Mouse (Mus musculus) liver, embryonic 13.5 days (tissue): ENCODE data around the gene Lexm. TPM values are rescaled to one million over a fixed set of nuclear protein-coding genes. Genes with fewer than 3 reads are reported as not detected.

Experiments
- ATAC-seq: fragments of 200-750 bp; cut with Nextera tagmentation; 2 replicates; pipeline ENCODE4 v1.8.0; 2017; ENCODE audit warnings: low read depth, mild to moderate bottlenecking, moderate number of reproducible peaks, moderate library complexity
- DNase-seq: peaks from one replicate; pipeline ENCODE4 v3.0.0; 2022
- H3K27ac ChIP-seq: fragments of 300-500 bp; sonication (generic); 2 replicates; pipeline ENCODE4 v1.5.1; 2015; ENCODE audit warnings: moderate library complexity, mild to moderate bottlenecking, inconsistent platforms
- H3K27me3 ChIP-seq: fragments of 300-500 bp; sonication (generic); 2 replicates; pipeline ENCODE4 v1.6.1; 2015; ENCODE audit warnings: mild to moderate bottlenecking, inconsistent platforms
- H3K36me3 ChIP-seq: fragments of 300-500 bp; sonication (generic); 2 replicates; pipeline ENCODE4 v1.6.1; 2015; ENCODE audit warnings: mild to moderate bottlenecking, inconsistent platforms
- H3K4me1 ChIP-seq: fragments of 300-500 bp; sonication (generic); replicated peaks from 2 replicates; pipeline ENCODE4 v1.6.1; 2015; ENCODE audit warnings: inconsistent platforms
- H3K4me2 ChIP-seq: fragments of 300-500 bp; sonication (generic); 2 replicates; pipeline ENCODE4 v1.6.1; 2015; ENCODE audit warnings: inconsistent platforms, mild to moderate bottlenecking, moderate library complexity
- H3K4me3 ChIP-seq: fragments of 300-500 bp; sonication (generic); replicated peaks from 2 replicates; pipeline ENCODE4 v1.5.1; 2015; ENCODE audit warnings: mild to moderate bottlenecking, inconsistent platforms
- H3K9ac ChIP-seq: fragments of 300-500 bp; sonication (generic); 2 replicates; pipeline ENCODE4 v1.6.1; 2015; ENCODE audit warnings: mild to moderate bottlenecking, inconsistent platforms
- H3K9me3 ChIP-seq: fragments of 300-500 bp; sonication (generic); replicated peaks from 2 replicates; pipeline ENCODE4 v1.6.1; 2016; ENCODE audit warnings: inconsistent platforms
- WGBS: fragments of 180-500 bp; shearing (Covaris S2); methylation state at CpG from one replicate; pipeline ENCODE4 v1.1.7; 2015; ENCODE audit not compliant: insufficient replicate concordance; 5-methylcytosine and 5-hydroxymethylcytosine counted together
- polyA plus RNA-seq: library from polyadenylated mRNA; unstranded; fragments of >200 nt; fragmentation: Nextera tagmentation; extraction: Ambion mirVana; gene quantifications from 2 replicates; pipeline ENCODE4 v1.2.1, GENCODE M21; 2015

The Lexm gene
- polyA plus RNA-seq, 1 experiment from 2014 or later: 0.30 TPM

- 25% methylated on average over 27 of the region's 28 CpGs for WGBS
- ATAC-seq (no peak), DNase-seq (no peak)
- Histone ChIP-seq H3K4me3 (no peak overlapping the region), H3K4me2 (no peak overlapping the region), H3K9me3 (no peaks in the 10 kb centered on the region), H3K27me3 (peaks cover 68% of the 10 kb centered on the region), H3K27ac (no peak overlapping the region), H3K9ac (no peak overlapping the region), H3K4me1 (peaks cover 3% of the 10 kb centered on the region), H3K36me3 (no peaks in the 10 kb centered on the region)
Observed at GRCm38 (mm10) chr4:106622712-106623111, 5.7 kb upstream of the Lexm start.

DNA sequence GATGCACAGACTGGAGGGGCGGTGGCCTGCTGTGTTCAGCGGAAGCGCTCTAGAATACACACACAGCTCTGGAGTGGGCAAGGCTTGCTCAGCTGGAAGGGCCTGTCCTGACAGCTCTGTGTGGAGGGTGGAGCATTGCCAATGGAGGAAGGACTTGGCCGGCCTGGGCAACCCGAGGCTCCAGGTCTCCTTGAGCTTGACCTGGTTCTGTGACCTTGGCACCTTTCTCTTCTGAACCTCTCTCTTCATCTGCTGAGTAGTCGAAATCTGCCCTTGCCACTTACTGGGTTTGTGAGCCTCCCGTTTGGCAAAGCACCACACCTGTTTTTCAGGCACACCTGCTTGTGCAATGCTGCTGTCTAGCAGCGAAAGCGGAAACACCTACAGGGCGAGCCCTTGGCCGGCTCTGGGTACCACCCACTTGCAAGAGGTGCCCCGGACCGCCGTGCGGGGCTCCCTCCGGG is 5.0 kb upstream of the Lexm start, which contains the start of gene Ttc22:
Ttc22 (plus strand) TSS at position 403 of the 464 bp plus-strand sequence.
- peaks cover 71% of the 10 kb centered on the region for H3K27me3 ChIP-seq
- no peak within 1 kb of the TSS for H3K4me3 ChIP-seq

DNA sequence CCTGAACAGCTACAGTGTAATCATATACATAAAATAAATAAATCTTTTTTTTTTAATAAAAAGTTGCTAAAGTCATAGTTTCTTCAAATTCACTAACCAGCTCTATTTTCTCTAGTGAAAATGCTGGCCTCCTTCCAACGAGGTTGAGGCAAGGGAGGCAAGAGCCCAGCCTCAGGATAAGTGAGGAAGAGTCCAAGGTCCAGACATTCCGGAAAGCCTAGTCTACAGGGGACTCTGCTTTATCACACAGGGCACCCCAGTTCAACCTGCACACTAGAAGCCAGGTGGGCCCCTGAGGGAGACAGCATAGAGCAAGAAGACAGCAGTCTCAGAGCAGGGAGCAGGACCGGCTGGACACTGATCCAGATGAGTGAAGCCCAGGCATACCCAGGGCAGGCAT is 4.4 kb upstream of the Lexm start:
- ATAC-seq (no peak), DNase-seq (no peak)
- H3K27me3 ChIP-seq: peaks cover 71% of the 10 kb centered on the region
- H3K4me1 ChIP-seq: peaks cover 13% of the 10 kb centered on the region
- no peak overlapping the region for H3K4me3 ChIP-seq
- no peak overlapping the region for H3K4me2 ChIP-seq
- H3K9me3 ChIP-seq: no peaks in the 10 kb centered on the region
- no peak overlapping the region for H3K9ac ChIP-seq
- no peaks in the 10 kb centered on the region for H3K36me3 ChIP-seq
- 50% methylated on average over 3 of the region's 3 CpGs for WGBS
- no peak overlapping the region for H3K27ac ChIP-seq

More for the DNA sequence above, 5.0 kb upstream of the Lexm start, which contains the start of gene Ttc22:
- ATAC-seq (no peak), DNase-seq (no peak)
- H3K9ac ChIP-seq: no peak within 1 kb of the TSS
- no peak within 1 kb of the TSS for H3K4me2 ChIP-seq
- H3K27ac ChIP-seq: no peak within 1 kb of the TSS
- no peaks in the 10 kb centered on the region for H3K36me3 ChIP-seq
- H3K9me3 ChIP-seq: no peaks in the 10 kb centered on the region
- peaks cover 10% of the 10 kb centered on the region for H3K4me1 ChIP-seq
- WGBS: 23% methylated on average over 16 of the region's 16 CpGs

DNA sequence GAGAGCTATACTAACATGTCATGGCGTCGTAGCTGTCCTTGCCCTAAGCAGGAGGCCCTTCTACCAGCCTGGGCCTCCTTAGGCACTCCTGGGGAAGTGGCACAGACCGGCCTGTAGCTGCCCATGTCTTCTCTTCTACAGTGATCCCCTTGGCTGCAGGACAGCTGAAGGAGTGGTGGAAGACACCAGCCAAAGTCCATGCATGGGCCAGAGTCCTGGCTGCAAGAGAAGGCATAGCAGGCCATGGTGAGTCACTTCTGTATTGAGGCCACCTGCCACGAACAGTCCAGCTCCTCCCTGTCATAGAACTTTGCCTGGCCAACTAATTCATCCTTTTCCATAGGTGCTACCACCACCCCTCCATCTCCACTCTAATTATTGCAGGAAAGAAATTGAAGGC is 1.9 kb upstream of the Lexm start:
- DNase-seq (no peak), ATAC-seq (no peak)
- peaks cover 31% of the 10 kb centered on the region for H3K4me1 ChIP-seq
- H3K9ac ChIP-seq: no peak overlapping the region
- H3K27ac ChIP-seq: no peak overlapping the region
- no peak overlapping the region for H3K4me3 ChIP-seq
- H3K36me3 ChIP-seq: no peaks in the 10 kb centered on the region
- no peaks in the 10 kb centered on the region for H3K9me3 ChIP-seq
- peaks cover 63% of the 10 kb centered on the region for H3K27me3 ChIP-seq
- no peak overlapping the region for H3K4me2 ChIP-seq
- WGBS: 56% methylated on average over 4 of the region's 4 CpGs

DNA sequence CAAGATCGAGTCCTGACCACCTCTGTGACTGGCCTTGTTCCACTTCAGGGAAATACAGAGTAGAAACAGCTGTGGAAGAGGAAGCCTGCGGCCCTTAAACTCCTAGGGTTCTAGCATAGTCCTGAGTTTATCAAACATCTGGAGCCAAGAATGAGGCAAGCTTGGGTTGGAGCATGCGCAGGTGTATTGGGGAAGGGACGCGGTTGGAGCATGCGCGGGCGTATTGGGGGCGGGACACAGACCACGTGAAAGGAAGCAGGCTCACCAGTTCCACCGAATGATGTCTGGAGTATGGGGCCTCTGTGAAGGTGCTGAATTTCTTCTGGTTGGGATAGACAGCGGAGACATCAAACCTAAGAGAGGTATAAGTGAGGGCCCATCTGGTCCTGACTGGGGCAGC is 1.4 kb downstream of the Lexm start:
- Histone ChIP-seq H3K4me3 (no peak overlapping the region), H3K9ac (no peak overlapping the region), H3K36me3 (no peaks in the 10 kb centered on the region), H3K4me2 (no peak overlapping the region), H3K27me3 (peaks cover 34% of the 10 kb centered on the region), H3K27ac (0 out of 2 replicates have a peak overlapping the region, but pooled peaks have one; percentile 10), H3K9me3 (no peaks in the 10 kb centered on the region), H3K4me1 (peaks cover 44% of the 10 kb centered on the region)
- DNase-seq (peak; percentile 67), ATAC-seq (no peak)
- WGBS: 67% methylated on average over 12 of the region's 12 CpGs

DNA sequence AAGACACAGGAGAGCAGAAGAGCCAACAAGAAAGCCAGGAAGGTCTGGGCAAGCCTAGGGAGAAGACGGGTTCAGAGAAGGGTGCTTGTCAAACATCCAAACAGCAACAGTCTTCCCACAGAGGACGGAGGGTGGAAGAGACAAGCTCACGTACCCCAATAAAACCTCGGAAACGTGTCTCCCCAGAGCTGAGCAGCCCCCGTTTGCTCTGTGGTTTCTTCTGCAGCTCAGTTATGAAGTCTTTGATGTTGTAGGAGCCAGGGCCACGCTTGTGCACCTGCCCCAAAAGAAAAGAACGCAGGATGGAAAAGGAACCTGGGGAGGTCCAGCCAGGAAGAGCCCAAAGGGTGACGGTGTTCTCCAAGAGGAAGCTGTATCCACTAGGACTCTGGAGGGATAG is 2.2 kb downstream of the Lexm start:
- H3K4me1 ChIP-seq: peaks cover 44% of the 10 kb centered on the region
- ATAC-seq (no peak), DNase-seq (no peak)
- no peaks in the 10 kb centered on the region for H3K36me3 ChIP-seq
- H3K4me2 ChIP-seq: no peak overlapping the region
- no peak overlapping the region for H3K9ac ChIP-seq
- WGBS: 64% methylated on average over 9 of the region's 9 CpGs
- no peak overlapping the region; the same call in 1 of the 2 replicates for H3K27ac ChIP-seq
- no peak overlapping the region for H3K4me3 ChIP-seq
- H3K9me3 ChIP-seq: no peaks in the 10 kb centered on the region
- peaks cover 40% of the 10 kb centered on the region for H3K27me3 ChIP-seq

GRCm38 (mm10) chr4:106614180-106614797 is 2.8 kb downstream of the Lexm start:
- Histone ChIP-seq H3K9ac (peak overlapping the region; percentile 59), H3K4me2 (peak overlapping the region; percentile 62), H3K4me3 (peak overlapping the region; percentile 18)

GRCm38 (mm10) chr4:106613560-106613959 is 3.5 kb downstream of the Lexm start:
- H3K4me3 ChIP-seq: peak overlapping the region; percentile 18
- ATAC-seq (peak; percentile 77), DNase-seq (peak; percentile 80)
- H3K4me1 ChIP-seq: peaks cover 44% of the 10 kb centered on the region
- peak overlapping the region; percentile 62 for H3K4me2 ChIP-seq
- peaks cover 37% of the 10 kb centered on the region for H3K27me3 ChIP-seq
- peak overlapping the region; percentile 87 for H3K27ac ChIP-seq
- H3K36me3 ChIP-seq: no peaks in the 10 kb centered on the region
- H3K9ac ChIP-seq: peak overlapping the region; percentile 59
- 30% methylated on average over 3 of the region's 3 CpGs for WGBS
- H3K9me3 ChIP-seq: no peaks in the 10 kb centered on the region

More at GRCm38 (mm10) chr4:106614180-106614797, 2.8 kb downstream of the Lexm start:
- peaks cover 44% of the 10 kb centered on the region for H3K4me1 ChIP-seq
- H3K36me3 ChIP-seq: no peaks in the 10 kb centered on the region
- DNase-seq (peak; percentile 70), ATAC-seq (peak; percentile 56)
- 43% methylated on average over 7 of the region's 7 CpGs for WGBS
- H3K27me3 ChIP-seq: peaks cover 37% of the 10 kb centered on the region
- peak overlapping the region; percentile 87 for H3K27ac ChIP-seq
- H3K9me3 ChIP-seq: no peaks in the 10 kb centered on the region

GRCm38 (mm10) chr4:106613105-106613504 is 3.9 kb downstream of the Lexm start:
- Histone ChIP-seq H3K9ac (peak overlapping the region; percentile 22; the same call in 1 of the 2 replicates), H3K36me3 (no peaks in the 10 kb centered on the region), H3K4me3 (no peak overlapping the region), H3K4me2 (peak overlapping the region; percentile 62), H3K4me1 (peaks cover 44% of the 10 kb centered on the region), H3K27me3 (peaks cover 37% of the 10 kb centered on the region), H3K27ac (peak overlapping the region; percentile 58), H3K9me3 (no peaks in the 10 kb centered on the region)
- 75% methylated on average over 8 of the region's 8 CpGs for WGBS
- ATAC-seq (peak; percentile 8; the same call in 1 of the 2 replicates), DNase-seq (no peak)

DNA sequence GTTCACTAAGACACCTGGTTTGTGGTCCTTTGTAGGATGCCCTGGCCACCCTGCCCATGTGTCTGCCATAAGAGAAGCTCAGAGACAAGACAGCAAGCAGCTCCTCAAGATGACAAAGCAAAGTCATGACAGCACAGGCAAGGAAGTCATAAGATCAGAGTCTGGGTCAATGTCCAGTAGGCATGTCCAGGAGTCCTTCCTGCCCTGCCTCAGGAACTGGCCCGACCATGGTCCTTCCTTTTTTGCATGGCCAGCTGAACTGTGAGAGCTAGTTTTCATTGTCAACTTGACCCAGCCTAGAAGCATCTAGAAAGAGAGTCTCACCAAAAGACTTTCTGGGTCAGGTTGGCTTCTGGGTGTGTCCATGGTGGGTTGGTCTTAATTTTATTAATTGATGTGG is 9.1 kb downstream of the Lexm start:
- no peak overlapping the region for H3K27ac ChIP-seq
- H3K36me3 ChIP-seq: no peaks in the 10 kb centered on the region
- ATAC-seq (no peak), DNase-seq (no peak)
- H3K9ac ChIP-seq: no peak overlapping the region
- WGBS: 50% methylated on average over 1 of the region's 1 CpGs
- peaks cover 11% of the 10 kb centered on the region for H3K4me1 ChIP-seq
- H3K4me3 ChIP-seq: no peak overlapping the region
- H3K4me2 ChIP-seq: no peak overlapping the region
- 0 out of 2 replicates have a peak, but pooled peaks cover 7% of the 10 kb centered on the region for H3K27me3 ChIP-seq
- no peaks in the 10 kb centered on the region for H3K9me3 ChIP-seq

DNA sequence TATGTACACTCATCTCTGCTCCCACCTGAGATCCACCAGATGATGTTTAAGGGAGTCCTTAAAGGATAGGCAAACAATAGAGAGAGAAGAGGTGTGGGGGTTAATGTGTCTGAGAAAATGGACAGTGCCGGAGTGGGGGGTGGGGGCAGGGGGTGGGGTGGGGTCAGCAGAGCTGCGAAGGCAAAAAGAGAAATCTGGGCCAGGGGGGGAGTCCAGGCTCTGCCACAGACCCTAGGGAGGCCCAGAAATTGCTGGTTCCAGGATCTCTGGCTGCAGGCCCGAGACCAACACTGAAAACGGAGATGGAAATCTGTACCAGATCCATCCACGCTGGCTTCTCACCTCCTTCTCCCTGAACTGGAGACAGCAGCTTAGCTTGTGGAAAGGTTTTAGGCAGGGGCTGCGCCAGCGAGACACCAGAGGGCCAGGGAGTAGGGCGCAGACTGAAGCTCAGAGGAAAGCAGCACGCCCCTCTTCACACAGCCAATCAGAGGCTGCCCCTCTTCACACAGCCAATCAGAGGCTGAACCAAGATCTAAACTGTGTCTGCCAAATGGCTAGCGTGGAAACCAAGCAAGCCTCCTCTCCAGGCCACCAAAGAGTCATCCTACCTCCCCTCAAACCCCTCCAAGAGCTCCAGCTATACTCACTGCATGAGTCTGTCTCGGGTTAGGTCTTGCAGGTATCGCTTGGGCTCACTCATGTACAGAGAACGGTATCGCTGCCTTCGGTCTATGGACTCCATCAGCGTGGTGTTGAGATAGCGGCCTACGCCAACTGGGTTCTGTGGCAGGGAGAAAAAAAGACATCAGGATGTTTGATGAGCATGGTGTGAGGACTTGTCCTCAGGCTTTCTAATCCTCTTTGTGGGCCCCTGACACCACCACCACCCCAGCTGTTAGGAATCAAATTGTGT is 10.1 kb downstream of the Lexm start:
- Histone ChIP-seq H3K27me3 (0 out of 2 replicates have a peak, but pooled peaks cover 7% of the 10 kb centered on the region), H3K4me1 (peaks cover 8% of the 10 kb centered on the region), H3K9ac (no peak overlapping the region), H3K4me3 (0 out of 2 replicates have a peak overlapping the region, but pooled peaks have one; percentile 22), H3K27ac (no peak overlapping the region), H3K9me3 (0 out of 2 replicates have a peak, but pooled peaks cover 3% of the 10 kb centered on the region), H3K36me3 (no peaks in the 10 kb centered on the region), H3K4me2 (peak overlapping the region; percentile 44)
- ATAC-seq (peak; percentile 90), DNase-seq (no peak)
- WGBS: 43% methylated on average over 18 of the region's 18 CpGs
